Mouse (Mus musculus): Measurements from ENCODE around the gene Rtn4rl2.
"Not testable (repeated sequence)": the region's sequence is repeated elsewhere in the genome, so short reads cannot be mapped to it uniquely, and the experiment has no call there.

The Rtn4rl2 gene

DNA sequence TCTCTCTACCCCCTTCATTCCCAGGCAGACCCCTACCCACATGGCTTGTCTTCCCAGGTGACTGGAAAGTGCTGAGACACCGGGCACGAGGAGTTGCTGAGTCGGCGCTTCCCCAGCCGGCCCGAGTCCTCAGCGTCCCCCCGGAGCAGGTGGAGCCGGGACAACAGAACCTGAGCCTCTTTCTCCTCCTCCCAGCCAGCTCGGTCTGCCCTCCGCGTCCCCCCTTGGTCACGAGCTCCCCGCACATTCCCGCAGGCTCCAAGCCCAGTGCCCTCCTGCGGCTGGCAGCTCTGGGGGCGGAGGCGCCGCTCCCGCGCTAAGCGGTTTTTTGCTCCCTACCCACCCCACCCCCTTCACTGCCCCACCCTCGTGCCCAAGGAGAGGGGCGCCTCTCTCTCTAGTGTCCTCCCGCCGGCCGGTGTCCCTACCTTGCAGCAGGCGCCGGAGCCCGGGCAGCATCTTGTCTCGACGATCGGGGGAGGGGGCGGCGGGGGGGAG lies at the start of gene Rtn4rl2:
Rtn4rl2 (minus strand) TSS at position 477 of the 498 bp plus-strand sequence.
- DNase-seq (ENCODE audit: low read depth): no peak

DNA sequence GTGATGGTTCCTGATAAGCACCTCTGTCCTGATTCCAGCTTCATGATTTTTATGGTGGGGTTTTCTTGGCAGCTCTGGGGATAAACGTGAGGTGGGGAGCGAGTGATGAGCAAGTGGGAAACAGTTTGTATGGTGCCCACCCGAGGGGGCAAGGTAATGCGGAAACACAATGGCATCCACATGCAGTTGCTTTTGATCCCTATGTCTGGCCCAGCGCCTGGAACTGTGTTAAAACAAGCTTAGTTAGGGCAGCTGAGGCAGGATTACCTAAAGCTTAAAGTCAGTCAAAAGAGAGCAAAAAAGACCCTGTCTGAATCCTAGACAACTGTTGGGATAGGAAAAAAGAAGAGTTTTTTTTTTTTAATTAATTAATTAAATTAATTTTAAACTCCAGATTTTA lies 48.6 kb upstream of the Rtn4rl2 start:
- DNase-seq (ENCODE audit: low read depth): no peak

DNA sequence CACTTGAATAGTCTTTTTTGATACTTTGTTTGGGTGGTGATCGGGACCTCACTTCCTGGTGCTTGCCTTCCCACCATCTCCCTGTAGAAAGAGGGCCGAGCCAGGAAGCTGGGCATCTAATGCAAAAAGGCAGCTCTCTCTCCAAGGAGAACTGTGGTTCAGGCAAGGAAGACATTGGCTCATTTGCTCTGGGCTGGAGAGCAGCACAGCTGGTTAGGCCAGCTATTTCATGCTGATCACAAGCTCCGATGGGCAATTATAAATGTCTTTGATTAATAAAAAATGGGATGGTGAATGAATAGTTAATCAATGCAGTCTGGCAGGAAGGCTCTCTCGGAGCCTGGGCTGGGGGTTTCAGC lies 48.1 kb upstream of the Rtn4rl2 start:
- DNase-seq (ENCODE audit: low read depth): no peak

DNA sequence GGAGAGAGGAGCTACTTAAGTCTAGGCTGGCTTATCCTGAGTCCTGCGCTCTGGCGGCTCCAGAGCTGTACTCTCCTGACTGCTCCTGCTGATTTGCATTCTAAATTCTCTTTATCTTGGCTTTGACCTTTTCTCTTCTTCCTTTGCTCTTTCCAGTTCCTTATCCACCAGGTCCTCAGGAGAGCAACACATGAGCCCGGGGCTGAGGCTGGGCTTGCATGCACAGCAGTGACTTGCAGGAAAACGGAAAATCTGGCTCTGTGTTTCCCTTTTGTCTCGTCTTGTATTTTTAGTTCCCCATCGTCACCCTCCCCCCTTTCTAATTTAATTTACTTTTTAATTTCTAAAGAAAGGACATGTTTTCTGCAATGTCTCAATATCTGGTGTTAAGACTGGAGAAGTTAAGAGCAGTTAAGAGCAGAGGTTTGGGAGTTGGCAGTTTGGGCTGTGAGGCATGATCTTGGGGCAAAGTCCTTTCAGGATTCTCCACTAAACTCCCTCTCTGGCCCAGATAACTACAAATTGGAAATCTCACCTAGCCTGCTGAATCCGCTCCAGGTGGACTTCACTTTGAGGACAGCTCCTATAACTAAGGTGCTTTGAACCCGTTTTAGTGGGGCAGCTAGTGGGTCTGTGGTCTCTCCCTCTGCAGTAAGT lies 47.6 kb upstream of the Rtn4rl2 start:
- DNase-seq (ENCODE audit: low read depth): no peak

DNA sequence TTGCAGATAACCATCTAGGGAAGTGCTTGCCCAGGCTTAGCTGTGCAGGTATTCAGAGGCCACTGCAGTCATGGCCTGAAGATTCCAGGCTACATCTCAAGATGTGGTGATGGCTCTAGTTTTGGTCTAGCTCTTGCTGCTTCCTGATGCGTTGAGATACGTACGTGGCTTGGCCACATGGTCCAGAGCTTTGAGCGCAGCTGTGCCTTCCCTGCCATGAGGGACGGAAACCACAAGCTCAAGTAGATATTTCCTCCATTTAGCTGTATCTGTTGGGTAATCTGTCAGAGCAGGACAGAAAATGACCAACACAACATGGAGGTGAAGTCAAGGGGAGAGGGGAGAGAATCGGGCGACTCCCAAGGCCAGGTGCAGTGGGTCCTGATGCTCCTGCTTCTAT lies 43.7 kb upstream of the Rtn4rl2 start:
- DNase-seq (ENCODE audit: low read depth): peak; percentile 83

DNA sequence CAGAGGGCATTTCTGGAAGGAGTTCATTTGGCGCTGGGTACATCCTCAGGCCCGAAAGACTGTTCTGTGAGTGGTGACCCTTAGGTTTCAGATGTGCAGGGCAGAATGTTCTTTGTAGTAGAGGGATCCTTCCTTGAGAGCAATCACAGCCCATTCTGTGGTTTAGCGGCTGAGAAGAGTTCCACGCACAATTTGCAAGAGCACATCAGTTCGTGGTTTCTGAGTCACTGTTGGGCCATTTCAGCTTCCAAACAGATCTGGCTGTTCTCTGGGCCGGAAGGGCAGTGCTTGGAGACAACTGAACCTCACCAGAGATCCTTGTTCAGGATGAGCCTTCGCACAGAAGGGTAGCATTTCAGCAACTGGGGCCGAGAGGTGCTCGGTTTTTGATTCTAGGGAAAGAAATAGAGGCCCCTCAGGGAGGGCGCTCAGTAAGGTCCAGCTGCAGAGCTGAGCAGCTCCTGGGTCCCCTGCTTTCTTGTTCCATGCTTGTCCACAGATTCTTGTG lies 33.1 kb upstream of the Rtn4rl2 start:
- DNase-seq (ENCODE audit: low read depth): no peak

DNA sequence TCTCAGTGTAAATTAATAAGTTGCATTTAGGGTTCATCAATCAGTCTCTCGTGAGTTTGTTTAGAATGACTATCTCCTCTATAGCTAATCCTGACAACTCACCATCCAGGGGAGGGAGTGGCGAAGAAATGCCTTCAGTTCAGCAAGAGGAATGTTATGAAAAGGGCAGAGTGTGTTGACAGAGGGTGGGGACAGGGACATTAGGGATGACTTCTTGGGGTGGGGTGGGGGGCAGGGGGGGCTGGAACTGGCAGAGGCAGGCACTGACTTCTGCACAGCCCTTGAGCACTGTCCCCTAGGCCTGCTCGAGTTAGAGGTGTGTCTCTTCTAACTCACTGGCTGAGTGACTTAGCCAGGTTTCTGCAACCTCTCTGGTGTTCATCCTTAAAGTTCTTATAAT lies 31.7 kb upstream of the Rtn4rl2 start:
- no peak for DNase-seq (ENCODE audit: low read depth)

DNA sequence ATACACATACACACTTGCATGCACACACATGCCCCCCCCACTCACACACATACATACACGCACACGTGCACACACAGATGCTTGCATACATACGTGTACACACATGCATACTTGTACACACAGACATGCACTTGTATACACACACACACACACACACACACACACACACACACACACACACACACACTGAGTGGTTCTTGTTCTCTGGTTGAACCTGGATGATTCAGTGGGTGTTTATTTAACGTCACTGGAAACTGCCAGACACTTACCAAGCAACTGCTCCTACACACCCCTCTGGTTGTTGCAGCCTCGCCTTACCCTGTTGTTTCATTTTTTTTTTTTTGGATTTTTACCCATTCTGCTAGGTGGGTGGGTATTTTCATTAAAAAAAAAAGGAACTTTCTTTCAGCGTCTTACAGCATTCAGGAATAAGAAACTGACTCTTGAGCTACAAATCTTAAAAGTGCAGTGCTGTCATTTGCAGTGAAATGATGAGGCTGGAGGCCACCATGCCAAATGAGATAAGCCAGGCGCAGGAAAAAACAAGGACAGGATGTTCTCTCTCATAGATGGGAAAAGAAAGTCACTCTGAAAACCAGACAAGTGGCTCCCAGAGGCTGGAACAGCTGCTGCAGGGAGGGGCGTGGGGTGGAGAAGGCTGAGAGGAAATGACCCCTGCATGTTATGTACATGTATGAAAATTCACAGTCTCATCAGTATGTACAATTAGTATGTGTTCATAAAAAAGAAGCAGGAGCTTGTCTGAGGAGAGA lies 30.2 kb upstream of the Rtn4rl2 start:
- no peak for DNase-seq (ENCODE audit: low read depth)

DNA sequence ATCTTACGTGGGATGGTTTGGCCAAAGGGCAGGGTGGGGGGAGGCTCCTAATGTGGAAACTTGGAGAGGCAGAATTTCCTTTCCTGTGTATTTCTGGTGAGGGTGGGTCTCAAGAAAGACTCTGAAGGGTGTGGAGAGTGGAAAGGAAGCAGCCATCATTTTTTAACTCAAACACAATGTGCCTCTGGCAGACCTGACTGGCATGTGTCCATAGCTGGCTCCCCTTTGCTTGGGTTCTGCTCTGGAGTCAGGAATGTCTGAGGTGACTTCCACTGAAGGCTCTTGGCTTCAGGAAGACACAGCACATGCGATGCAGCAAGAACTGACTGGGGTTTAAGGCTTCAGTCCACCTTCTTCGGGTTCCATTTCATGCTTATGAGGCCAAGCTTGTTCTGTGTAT lies 28.8 kb upstream of the Rtn4rl2 start:
- no peak for DNase-seq (ENCODE audit: low read depth)

DNA sequence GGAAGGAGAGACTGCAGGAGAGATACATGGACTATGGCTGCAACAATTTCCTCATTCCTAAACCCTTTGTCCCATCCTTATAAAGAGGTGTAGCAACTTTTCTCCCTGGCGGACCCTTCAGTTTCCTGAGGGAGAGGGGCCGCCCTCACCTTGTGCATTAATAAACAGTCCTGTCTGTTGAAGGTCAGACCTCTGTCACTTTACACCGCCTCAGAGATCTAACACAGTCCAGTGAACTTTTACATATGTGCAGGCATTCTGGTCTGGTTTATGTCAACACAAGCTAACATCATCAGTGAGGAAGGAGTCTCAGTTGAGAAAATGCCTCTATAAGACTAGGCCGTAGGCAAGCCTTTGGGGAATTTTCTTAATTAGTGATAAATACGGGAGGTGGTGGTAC lies 27.4 kb upstream of the Rtn4rl2 start:
- DNase-seq (ENCODE audit: low read depth): no peak

DNA sequence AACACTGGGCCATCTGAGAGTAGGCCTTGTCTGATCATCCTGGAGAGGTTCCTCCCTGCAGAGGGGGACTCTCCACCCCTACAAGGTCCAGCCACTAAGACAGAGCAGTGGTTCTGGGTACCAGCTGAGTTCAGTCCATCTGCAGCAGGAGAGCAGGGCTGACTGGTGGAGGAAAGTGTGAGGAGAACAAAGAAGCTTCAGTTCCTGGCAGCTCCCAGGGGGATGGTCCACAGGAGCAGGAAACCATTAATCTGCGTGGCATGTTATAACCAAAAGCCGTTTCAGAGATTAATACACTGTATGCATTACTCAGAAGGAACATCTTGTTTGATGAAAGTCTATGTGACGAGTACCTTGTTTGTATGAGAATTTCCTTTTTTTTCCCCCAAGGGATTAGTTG lies 26.2 kb upstream of the Rtn4rl2 start:
- no peak for DNase-seq (ENCODE audit: low read depth)

DNA sequence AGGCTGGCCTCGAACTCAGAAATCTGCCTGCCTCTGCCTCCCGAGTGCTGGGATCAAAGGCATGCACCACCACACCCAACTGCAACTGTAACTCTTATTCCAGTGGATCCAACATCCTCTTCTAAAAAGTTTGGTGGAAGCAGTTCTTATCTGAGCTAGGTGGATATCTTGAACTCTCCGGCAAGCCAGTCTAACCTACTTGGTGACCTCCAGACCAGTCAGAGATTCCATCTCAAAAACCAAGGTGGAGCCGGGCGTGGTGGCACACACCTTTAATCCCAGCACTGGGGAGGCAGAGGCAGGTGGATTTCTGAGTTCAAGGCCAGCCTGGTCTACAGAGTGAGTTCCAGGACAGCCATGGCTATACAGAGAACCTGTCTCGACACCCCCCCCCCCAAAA lies 10.2 kb upstream of the Rtn4rl2 start:
- DNase-seq (ENCODE audit: low read depth): not testable (repeated sequence)

DNA sequence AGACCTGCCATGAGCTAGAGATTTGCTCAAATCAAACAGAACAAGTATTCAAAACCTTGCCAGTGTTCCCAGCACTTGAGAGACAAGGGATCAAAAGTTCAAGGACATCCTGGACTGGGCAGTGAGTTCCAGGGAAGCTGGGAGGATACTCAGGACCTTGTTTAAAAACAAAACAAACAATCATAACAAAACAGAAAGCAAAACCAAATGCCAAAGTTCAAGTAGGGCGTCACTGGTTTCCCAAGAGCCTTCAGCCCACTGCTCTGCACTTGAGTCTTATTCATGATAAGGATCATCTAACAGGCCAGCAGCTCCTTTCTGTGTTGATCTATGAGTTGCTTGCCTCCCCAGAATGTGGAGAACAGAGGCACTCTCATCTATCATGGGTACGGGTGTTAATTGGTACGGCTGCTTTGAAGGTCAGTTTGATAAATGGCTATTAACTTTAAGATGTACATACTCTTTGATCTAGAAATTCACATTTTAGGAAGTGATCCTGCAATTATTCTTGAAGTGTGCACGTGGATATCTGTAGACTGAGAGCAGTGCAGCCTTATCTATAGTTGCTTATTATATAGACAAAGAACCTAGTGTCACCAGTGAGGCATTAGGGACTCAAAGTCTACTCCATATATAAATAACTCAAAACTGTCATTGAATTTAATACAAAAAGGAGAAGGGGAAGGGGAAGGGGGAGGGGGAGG lies 9.1 kb upstream of the Rtn4rl2 start:
- DNase-seq (ENCODE audit: low read depth): peak; percentile 17

DNA sequence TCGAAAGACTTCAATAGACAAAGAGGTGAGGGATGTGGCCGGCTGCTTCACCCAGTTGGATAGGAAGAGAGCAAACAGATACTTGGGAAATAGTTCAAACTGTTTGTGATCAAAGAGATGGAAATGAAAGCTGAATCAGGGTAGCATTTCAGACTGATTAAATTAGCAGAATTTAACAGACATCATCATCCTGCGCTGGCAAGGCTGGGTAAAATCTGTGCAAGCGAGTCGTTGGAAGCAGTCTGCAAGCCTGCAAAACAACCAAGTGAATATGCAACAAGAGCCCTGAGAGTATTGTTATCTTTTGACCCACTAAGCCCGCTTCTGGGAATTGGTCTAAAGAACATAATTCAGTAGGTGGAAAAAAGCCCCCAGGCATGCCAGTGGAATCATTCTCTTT lies 6.8 kb upstream of the Rtn4rl2 start:
- no peak for DNase-seq (ENCODE audit: low read depth)

DNA sequence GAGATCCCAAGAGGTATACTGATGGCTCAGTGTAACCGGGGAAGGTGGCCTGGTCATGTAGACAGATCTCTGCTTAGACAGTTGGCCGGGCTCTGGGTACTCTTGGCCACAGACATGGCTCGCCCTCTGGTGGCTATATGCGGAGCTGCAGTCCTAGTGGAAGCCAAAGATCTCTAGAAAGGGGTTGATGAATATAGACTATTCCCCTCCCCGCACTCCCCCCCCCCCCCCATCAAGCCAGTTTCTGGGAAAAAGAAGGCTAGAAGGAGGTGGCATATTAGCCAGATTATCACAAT lies 3.5 kb upstream of the Rtn4rl2 start:
- DNase-seq (ENCODE audit: low read depth): peak; percentile 73

DNA sequence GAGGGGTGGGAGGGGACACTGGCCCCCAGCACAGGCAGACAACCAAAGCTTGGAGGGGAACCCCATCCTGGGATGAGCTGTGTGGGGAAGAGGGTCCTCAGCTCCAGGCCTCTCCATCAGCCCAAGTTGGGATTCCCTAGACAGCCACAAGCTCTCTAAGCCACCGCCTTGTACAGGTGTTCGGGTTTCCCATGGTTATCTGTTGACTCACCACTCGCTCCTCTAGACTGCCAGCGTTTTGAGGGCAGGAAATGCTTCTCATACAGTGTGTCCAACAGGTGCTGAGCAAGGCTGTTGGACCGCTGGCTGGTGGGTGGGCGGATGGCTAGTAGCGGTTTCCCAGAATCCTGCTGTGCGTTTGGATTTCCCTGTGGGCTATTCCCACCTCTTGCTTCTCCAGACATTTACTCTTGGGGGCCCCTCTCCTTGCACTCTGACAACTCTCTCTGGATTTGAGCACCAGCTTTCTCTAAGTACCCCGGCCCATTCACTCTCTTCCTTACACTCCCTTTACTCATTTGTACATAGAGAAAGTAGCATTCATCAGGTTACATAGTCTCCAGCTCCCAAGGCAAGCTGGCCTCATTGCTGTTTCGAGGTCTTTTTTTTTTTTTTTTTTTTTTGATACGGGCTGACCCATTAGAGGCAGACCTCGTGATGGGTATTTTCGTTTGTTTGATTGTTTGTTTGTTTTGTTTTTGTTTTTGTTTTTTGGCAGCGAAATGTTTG lies 3.0 kb upstream of the Rtn4rl2 start:
- no peak for DNase-seq (ENCODE audit: low read depth)

DNA sequence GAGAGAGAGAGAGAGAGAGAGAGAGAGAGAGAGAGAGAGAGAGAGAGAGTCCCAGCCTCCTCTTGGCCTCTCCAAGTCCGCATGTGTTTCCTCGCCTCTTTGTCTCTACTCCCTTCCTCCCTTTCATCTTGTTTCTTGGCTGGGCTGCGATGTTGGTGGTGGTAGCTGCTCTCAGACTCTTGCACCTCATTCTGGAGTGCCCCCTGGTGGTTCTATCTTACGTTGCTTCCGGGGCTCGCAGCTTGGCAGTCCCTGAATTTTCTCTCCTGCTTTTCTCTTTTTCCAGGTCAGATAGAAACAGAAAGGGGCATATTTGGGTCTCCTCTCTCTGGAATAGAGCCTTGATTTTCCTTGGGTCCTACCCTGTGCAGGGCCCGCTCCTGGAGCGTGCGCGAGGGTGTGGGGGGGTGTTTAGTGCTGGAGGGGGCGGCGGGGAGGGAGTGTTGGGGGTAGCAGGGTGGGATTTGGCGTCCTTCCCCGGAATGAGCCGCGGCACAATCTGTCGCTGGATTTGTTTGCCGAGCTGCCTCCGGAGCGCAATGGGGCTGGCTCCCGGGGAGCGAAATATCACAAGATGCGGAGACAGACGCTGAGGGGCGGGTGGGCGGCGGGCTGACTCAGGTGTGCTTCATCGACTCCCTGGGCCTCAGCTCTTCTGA lies 2.3 kb upstream of the Rtn4rl2 start:
- DNase-seq (ENCODE audit: low read depth): peak; percentile 67

DNA sequence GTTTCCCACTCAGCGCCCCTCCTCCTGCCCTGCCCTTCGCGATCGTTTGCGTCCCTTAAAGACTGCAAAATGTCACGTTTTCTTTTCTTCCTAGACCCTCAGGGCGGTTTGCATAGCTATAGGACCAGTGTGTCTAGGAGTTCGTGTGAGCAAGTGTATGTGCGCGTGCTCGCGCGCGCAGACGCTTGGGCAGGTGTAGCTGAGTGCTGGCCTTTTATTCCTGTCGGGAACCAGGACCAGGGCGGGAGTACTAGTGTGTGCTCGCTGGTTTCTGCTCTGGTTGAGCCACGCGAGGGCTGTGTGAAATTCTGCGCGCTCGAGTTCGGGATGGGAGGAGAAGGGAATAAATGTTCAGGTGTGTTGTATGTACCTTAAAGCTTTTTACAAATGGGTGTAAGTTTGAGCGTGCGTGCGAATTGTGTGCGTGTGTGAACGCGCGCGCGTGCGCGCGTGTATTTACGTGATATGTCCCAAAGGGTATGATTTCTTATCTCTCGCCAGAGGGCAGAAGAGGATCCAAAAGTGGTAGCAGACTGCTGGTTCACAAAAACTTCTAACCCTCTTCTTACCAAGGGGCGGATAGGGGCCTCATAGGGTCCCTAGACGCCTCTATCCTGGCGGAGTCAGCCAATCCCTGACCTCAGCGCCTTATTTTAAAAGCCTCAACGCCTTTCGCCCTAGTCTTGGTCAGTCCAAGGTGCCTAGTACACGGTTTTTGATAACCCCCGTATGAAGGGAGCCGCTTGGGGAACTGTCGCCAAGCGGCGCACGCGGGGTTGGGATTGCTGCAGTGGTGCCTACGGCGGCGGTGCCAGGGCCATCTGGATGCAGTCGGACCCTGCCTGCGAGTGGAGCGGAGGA lies 1.1 kb upstream of the Rtn4rl2 start:
- DNase-seq (ENCODE audit: low read depth): no peak

DNA sequence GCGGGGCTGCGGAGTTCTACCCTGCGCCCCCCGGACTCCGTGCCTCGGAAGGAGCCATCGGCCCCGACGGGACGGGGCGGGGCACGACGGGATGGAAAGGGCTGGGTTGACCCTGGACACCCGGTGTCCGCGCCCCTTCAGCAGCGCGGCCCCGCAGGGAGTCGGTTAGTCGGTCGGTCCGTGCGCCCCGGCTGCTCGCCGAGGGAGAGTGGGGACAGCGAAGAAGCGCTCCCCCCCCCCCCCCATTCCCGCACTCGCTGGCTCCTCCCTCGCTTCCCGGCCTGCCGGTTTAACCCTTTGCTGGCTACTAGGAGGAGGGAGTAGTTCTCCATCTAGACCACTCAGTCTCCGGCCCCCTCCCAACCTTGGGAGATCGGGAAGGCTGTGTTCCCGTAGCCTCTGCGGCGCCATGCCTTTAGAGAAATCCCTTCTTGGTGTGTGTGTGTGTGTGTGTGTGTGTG lies 341 bp upstream of the Rtn4rl2 start:
- no peak for DNase-seq (ENCODE audit: low read depth)

DNA sequence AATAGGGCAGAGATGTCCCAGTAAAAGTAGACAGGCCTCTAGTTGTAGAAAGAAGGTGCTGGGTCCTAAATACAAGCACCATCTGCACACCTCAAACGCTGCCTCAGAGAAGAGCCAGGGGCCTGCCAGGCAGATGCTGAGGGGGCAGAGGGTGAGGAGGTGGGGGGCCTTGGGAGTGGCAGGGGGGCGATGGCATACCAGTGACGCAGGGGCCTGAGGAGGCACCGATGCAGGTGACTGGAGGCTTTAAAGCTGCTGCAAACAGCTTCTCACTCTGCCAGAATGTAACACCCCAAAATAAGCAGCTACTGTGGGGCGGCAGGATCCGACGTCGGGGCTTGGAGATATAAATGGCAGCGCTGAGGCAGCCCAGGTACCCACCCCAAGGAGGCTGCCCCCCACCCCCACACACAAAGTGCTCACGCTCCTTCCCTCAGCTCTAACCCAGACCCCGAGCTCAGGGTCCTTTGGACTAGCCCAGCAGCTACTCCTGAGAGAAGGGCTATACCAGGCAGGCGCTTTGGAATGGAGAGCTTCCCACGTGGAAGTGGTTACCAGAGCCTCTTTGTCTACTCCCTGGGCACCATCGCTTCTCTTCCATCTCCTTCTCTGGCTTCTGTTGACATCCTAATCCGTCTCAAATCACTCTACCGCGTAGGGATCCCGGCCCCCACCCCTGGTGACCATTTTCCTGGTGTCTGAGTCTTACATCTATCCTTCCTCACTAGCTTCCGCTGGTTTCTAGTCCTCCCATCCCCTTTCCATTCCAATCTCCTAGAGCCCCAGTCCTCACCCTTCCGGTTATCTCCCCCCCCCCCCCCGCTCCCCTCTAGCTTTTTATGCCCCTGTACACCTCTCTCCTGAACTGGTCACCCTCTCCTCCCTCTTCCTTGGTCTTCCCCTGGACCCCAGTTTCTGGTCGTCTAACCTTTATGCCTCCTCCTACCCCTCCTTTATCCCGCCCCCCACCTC lies 1.1 kb downstream of the Rtn4rl2 start:
- DNase-seq (ENCODE audit: low read depth): no peak
